Mouse (Mus musculus) G1E (cell line): ENCODE results near the gene Dpp3.

Experiments used
- CTCF ChIP-seq: IDR thresholded peaks from 2 replicates; pipeline ENCODE4 v1.5.1; 2012; ENCODE audit warnings: low read depth, low read length, inconsistent platforms, mixed read lengths
- POLR2AphosphoS5 ChIP-seq: IDR thresholded peaks from 2 replicates; pipeline ENCODE4 v1.6.1; 2012; ENCODE audit warnings: low read depth, low read length, inconsistent platforms; ENCODE audit not compliant: insufficient replicate concordance

DNA sequence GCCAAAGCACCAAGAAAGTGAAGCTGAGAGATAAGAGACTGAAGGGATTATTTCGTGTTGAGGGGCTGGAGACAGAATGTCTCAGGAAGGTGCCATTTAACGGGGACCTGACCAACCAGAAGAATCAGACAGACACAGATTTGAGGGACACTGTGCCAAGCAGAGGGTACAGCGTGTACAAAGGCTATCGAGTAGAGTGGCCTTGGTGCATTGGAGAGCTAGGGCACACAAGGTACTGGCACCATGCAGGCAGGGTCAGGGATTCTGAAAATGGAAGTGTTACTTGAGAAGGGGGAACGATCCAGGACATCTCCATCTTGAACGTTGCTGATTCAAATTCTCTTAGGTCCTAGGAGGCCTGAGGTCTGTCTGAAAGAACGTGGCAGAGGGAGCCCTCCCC lies 18.7 kb downstream of the Dpp3 start:
- TF ChIP-seq CTCF (no peak), POLR2AphosphoS5 (no peak)
